Mouse (Mus musculus) T-helper 17 cell (primary cell): ENCODE measurements around the gene Ddx55.

Experiments used
- in situ Hi-C, 2 experiments: fragments of 300-600 bp; cut with MboI, MseI; formaldehyde crosslinking; loops; 1 replicate in 1 of 2; 2 replicates in 1 of 2; pipeline ENCODE4 v1.15.1; 2025; ENCODE audit warnings: high pct_unique_total_duplicates in 2 of 2

The Ddx55 gene

DNA sequence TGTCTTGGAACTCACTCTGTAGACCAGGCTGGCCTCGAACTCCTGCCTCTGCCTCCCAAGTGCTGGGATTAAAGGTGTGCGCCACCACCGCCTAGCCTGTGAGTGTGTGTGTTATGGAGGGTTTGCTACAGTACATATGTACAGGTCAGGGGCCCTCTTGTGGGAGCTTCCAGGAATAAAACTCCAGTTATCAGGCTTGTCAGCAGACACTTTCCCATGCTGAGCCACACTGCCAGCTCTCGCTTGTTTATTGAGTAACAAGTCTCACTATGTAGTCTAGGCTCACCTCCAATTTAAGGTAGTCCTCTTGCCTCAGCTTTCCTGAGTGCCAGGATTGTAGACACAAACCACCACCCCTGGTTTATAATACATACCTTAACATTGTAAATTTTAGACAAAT lies 51.6 kb downstream of the Ddx55 start:
- in situ Hi-C loops = loop anchor here (5.0 to 10.0 kb wide), 3 partner anchors 143 to 271 kb away; partner anchors contain the start of genes Ccdc92 (in 1 of the 2) and Zfp664 (in 1 of the 2)

DNA sequence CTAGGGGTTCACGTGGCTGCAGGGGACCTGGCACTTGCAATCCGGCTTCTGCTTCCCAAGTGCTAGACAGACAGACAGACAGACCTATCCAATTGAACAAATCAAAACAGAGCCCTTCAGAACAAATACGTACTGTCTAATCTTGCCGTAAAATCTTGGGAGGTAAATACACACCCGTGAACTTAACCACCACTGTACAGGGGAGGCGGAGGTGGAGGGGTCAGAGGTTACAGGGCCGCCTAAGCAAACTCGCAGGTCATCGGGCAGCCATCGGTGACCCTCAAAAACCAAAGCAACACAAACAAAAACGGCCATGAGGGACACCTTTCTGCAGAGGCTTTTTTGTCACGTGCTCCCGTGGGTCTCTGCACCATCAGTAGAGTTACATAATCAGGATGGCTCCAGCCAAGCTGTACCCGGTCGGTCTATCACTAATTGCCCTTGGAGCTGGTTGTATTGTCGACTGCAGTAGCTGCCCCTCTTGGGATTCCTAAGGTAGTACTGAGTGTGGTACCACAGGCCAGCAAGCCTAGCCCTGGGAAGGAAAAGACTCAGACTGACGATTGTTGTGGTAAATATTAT lies 52.5 kb downstream of the Ddx55 start:
- in situ Hi-C loops = loop anchor here (5.0 to 10.0 kb wide), 2 partner anchors 107 to 270 kb away; no protein-coding TSS in a partner anchor

DNA sequence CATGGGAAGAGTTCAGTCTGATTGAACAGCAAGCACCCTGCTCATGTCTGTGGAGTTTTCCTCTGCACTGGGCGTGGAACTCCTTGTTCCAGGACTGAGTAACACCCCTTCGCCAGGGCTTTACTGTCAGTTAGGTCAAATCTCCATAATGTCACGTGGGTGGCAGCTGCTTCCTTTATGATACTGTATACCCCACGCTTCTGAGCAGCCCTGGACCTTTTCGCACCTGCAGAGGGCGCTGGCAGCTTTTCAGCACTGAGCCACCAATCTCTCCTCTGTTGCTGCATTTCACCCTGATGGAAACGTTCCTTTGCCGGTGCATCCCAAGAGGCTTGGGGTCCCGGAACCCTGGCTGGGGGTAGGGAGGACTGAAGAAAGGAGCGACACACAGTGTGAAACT lies 58.3 kb downstream of the Ddx55 start:
- in situ Hi-C loops = no loop called here

DNA sequence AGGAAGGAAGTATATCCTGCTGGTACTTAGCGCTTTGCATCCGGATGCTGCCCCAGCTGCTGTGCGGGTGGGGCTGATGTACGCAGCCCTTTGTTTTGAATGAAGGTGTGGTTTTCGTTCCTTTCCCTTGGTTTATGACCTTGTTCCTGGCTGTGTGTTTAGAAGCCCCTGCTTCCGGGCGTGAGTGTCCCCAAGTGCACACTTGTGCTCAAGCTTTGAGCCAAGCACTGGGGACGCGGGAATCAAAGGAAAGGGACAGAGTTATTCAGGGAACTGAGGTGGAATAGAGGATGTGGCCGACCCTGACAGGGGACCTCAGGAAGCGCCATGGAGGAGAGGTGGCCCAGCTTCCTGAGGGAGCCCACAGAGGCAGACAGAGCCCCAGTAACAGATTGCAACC lies 62.0 kb downstream of the Ddx55 start:
- in situ Hi-C loops = loop anchor here in 1 of 2 experiments (5.0 kb wide), 1 partner anchor 238 kb away; no protein-coding TSS in a partner anchor

DNA sequence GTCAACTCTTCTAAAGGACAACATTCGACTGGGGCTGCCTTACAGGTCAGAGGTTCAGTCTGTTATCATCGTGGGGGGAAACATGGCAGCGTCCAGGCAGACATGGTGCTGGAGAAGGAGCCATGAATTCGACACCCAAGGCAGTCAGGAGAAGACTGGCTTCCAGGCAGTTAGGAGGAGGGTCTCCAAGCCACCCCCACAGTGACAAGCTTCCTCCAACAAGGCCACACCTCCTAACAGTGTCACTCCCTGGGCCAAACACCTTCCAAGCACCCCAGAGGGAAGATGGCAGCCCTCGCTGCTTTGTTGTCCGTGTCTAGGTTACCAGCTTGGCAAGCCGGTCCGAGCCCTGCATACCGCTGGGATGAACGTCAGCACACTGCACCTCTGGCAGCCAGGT lies 66.0 kb downstream of the Ddx55 start:
- in situ Hi-C loops = loop anchor here in 1 of 2 experiments (5.0 kb wide), 1 partner anchor 234 kb away; no protein-coding TSS in a partner anchor
